Mouse (Mus musculus): ENCODE data around the gene Lmbr1. TPM values are rescaled to one million over a fixed set of nuclear protein-coding genes. Genes with fewer than 3 reads are reported as not detected.

The Lmbr1 gene
- polyA plus RNA-seq, 1 experiment from 2014 or later, result 15.5 TPM

- H3K36me3 ChIP-seq (replicated peaks), result no peaks in the 10 kb centered on the region
- H3K4me1 ChIP-seq, result peaks cover 7% of the 10 kb centered on the region; the same call in 1 of the 2 replicates
- no peaks in the 10 kb centered on the region for H3K9me3 ChIP-seq
- under 1% methylated on average over 66 of the region's 70 CpGs for WGBS
- ATAC-seq (ENCODE audit: low FRiP score), result peak; percentile 97
- H3K27me3 ChIP-seq, result peaks cover 3% of the 10 kb centered on the region; the same call in 1 of the 2 replicates
- H3K27ac ChIP-seq, result peak within 1 kb of the TSS; percentile 78
- H3K4me2 ChIP-seq, result peak within 1 kb of the TSS; percentile 67
- H3K4me3 ChIP-seq (replicated peaks), result peak within 1 kb of the TSS; percentile 55
- peak within 1 kb of the TSS; percentile 67 for H3K9ac ChIP-seq
Observed at GRCm38 (mm10) chr5:29195570-29196263, 182.5 kb downstream of the Lmbr1 start, which contains the start of gene Rnf32. Gene Rnf32, plus strand, starts transcription at chr5:29195992.

GRCm38 (mm10) chr5:29195231-29195569 is 183.0 kb downstream of the Lmbr1 start:
- no peaks in the 10 kb centered on the region for H3K36me3 ChIP-seq (replicated peaks)
- peak overlapping the region; percentile 67 for H3K9ac ChIP-seq
- peak overlapping the region; percentile 55 for H3K4me3 ChIP-seq (replicated peaks)
- H3K4me2 ChIP-seq, result peak overlapping the region; percentile 67
- peaks cover 3% of the 10 kb centered on the region; the same call in 1 of the 2 replicates for H3K27me3 ChIP-seq
- no peaks in the 10 kb centered on the region for H3K9me3 ChIP-seq
- no peak; the same call in none of the 2 replicates for ATAC-seq (ENCODE audit: low FRiP score)
- H3K27ac ChIP-seq, result peak overlapping the region; percentile 78
- peaks cover 7% of the 10 kb centered on the region; the same call in 1 of the 2 replicates for H3K4me1 ChIP-seq
- 2% methylated on average over 9 of the region's 9 CpGs for WGBS

DNA sequence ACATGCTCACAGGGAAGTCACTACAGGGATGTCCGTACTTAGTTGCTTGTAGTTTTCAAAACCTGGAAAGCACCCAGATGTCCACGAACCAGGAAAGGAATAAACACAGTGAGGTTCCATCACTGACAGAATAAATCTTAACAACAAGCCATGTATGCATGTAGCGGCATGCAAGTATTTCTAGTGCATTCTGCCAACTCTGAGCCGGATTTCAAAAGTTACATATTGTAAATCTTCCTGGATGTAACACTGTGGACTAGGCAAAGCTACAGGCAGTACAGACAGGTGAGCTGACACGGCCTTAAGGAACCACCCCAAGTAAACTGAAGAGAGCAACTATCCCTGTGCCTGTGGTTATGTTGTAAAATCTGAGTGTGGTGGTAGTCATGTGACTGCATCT is 191.4 kb downstream of the Lmbr1 start:
- no peak overlapping the region for H3K27ac ChIP-seq
- WGBS, result 86% methylated on average over 5 of the region's 5 CpGs

More for the DNA sequence above, 191.4 kb downstream of the Lmbr1 start:
- Histone ChIP-seq H3K4me1 (no peaks in the 10 kb centered on the region), H3K27me3 (no peaks in the 10 kb centered on the region), H3K4me3 (replicated peaks) (no peak overlapping the region), H3K36me3 (replicated peaks) (no peaks in the 10 kb centered on the region), H3K4me2 (no peak overlapping the region), H3K9me3 (no peaks in the 10 kb centered on the region), H3K9ac (no peak overlapping the region)
- ATAC-seq (ENCODE audit: low FRiP score), result no peak

Small RNA genes lying within 50 kb of the gene (microRNA-seq; reads per million reads assigned to microRNA genes)
- not detected for gene Gm23801

Other genes starting within 250 kb of the Lmbr1 start
- 9.2 and 9.4 TPM in 2 replicates for gene Rnf32, start 182.4 kb downstream of the Lmbr1 start, polyA plus RNA-seq (2016; fragmentation: Nextera tagmentation; extraction: Ambion mirVana)
- gene Nom1, start 56.3 kb upstream of the Lmbr1 start, polyA plus RNA-seq (2016; fragmentation: Nextera tagmentation; extraction: Ambion mirVana), result 27.4 and 28.3 TPM in 2 replicates
- gene Mnx1, start 100.1 kb upstream of the Lmbr1 start, polyA plus RNA-seq (2016; fragmentation: Nextera tagmentation; extraction: Ambion mirVana), result 0.09 TPM in 1 of 2 replicates, not detected in the other
- 33.7 and 46.1 TPM in 2 replicates for gene Ube3c, start 190.9 kb upstream of the Lmbr1 start, polyA plus RNA-seq (2016; fragmentation: Nextera tagmentation; extraction: Ambion mirVana)

All from forebrain, embryonic 12.5 days (tissue).